ENCODE assay signal across 24 mouse cellular contexts in the genomic region with DNA sequence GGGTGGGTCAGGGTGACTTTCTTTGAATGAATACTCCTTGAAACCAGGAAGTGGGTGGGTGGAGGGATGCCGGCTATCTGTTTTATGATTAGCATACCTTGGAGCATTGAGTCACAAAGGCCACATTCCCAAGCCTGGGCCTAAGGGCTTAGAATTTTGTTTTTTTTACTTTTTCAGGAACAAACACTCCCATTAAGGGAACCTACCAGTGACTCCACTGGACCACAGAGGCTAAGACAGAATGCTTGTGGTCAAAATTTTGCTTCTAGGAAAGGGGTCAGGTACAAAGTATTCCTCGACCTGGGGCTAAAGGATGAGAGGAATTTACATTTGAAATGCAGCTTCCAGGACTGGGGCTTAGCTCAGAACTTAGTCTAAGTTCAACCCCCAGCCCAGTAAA. TPM values are rescaled to one million over a fixed set of nuclear protein-coding genes. Genes with fewer than 3 reads are reported as not detected.
DNase-seq lines count a peak whose midpoint lies in the region; TF ChIP-seq lines count a peak whose summit lies in the region.
"Had no signal": no experiment of that assay in that cellular context is flagged by ENCODE, and none has a peak within 500 bp of the region (broad histone marks: within the 10 kb centered on the region; RNA-seq: fewer than 3 reads in every experiment).

No protein-coding gene starts in this region.

- H3K36me3 ChIP-seq in ES-E14 (ENCODE audit: control insufficient read depth, insufficient read depth, low read length, poor library complexity, severe bottlenecking): no peaks in the 10 kb centered on the region
- H3K36me3 ChIP-seq: embryonic facial prominence, embryonic 13.5 days; embryonic facial prominence, embryonic 15.5 days; forebrain, embryonic 10.5 days; forebrain, embryonic 12.5 days had no signal

- no peak overlapping the region for H3K27ac ChIP-seq in ES-E14 (ENCODE audit: insufficient read depth, low read depth, low read length, poor library complexity, severe bottlenecking)
- H3K27ac ChIP-seq: embryonic facial prominence, embryonic 13.5 days; embryonic facial prominence, embryonic 15.5 days; forebrain, embryonic 10.5 days; forebrain, embryonic 12.5 days had no signal

- H3K4me1 ChIP-seq in ES-E14 (ENCODE audit: control insufficient read depth in 2 of 2, insufficient read depth in 2 of 2, low read length in 2 of 2, poor library complexity in 1 of 2): no peaks in the 10 kb centered on the region
- H3K4me1 ChIP-seq: embryonic facial prominence, embryonic 13.5 days; embryonic facial prominence, embryonic 15.5 days; forebrain, embryonic 10.5 days; forebrain, embryonic 12.5 days had no signal

- peak; percentile 24 for DNase-seq in heart, adult 11 months
- DNase-seq in heart, adult 8-10 months (ENCODE audit: low spot score): no peak
- DNase-seq in ES-E14 (ENCODE audit: low read depth, low spot score): peak; percentile 4
- DNase-seq in ZHBTc4 (ENCODE audit: low read depth, low spot score): peak; percentile 75
- DNase-seq in ovary, postnatal 14 days (ENCODE audit: low spot score): no peak
- no peak for DNase-seq in thymus, postnatal 36 days
- DNase-seq: adrenal gland, adult 2 months; adrenal gland, postnatal 10 days; adrenal gland, postnatal 25 days; B cell, adult 2 months; cerebellum, adult 11 months; cerebellum, adult 18-20 months; cerebellum, adult 8-10 months; cerebellum, adult 9-11 months; cerebellum, postnatal 14 days; cerebellum, postnatal 36 days; embryo, embryonic 11 days had no signal

- H3K9ac ChIP-seq in ES-E14 (ENCODE audit: insufficient read depth, low read depth, low read length, poor library complexity, severe bottlenecking): no peak overlapping the region
- H3K9ac ChIP-seq: embryonic facial prominence, embryonic 13.5 days; embryonic facial prominence, embryonic 15.5 days; forebrain, embryonic 12.5 days had no signal

- in situ Hi-C loops in ES-E14 (cut with MboI; ENCODE audit: low sequenced_read_pairs in 2 of 2, unreplicated experiment in 2 of 2): no loop called here

- H3K9me3 ChIP-seq in ES-E14 (ENCODE audit: control insufficient read depth, insufficient read depth, low read depth, low read length): no peaks in the 10 kb centered on the region
- H3K9me3 ChIP-seq: embryonic facial prominence, embryonic 13.5 days; embryonic facial prominence, embryonic 15.5 days; forebrain, embryonic 10.5 days; forebrain, embryonic 12.5 days had no signal

- H3K4me3 ChIP-seq in ES-E14 (ENCODE audit: insufficient read depth in 1 of 2, low read depth in 1 of 2, low read length in 2 of 2, poor library complexity in 1 of 2, severe bottlenecking in 1 of 2): no peak overlapping the region
- H3K4me3 ChIP-seq: embryonic facial prominence, embryonic 13.5 days; embryonic facial prominence, embryonic 15.5 days; erythroblast, embryonic 14.5 days; forebrain, embryonic 10.5 days; forebrain, embryonic 12.5 days had no signal

TF ChIP-seq in ES-E14, 5 proteins besides CTCF, POLR2A, EP300 and RAD21:
- no peak for TF ChIP-seq HCFC1 (IDR thresholded peaks at IDR 0.05; ENCODE audit: borderline replicate concordance, insufficient read depth, low read length)
- no peak for TF ChIP-seq ZNF384 (IDR thresholded peaks at IDR 0.05; ENCODE audit: low read depth, low read length)
- no peak for TF ChIP-seq ZC3H11A (IDR thresholded peaks at IDR 0.05; ENCODE audit: borderline replicate concordance, low read depth, low read length)
- TF ChIP-seq MAFK (IDR thresholded peaks at IDR 0.05; ENCODE audit: insufficient read depth, low read depth, low read length): no peak
- no peak for TF ChIP-seq CHD2 (IDR thresholded peaks at IDR 0.05; ENCODE audit: low read depth, low read length)

RNA-seq across cellular contexts. Expression of gene Mgll, which starts 32.9 kb away (rescaled TPM):
- total RNA-seq in heart, adult 8-10 months (2022): 100 to 1,000 TPM in 2 of 4 experiments, 10 to 100 TPM in 2; 74.8 to 134 (median 102) TPM
- 7.8 and 8.4 TPM in 2 replicates for total RNA-seq in ES-E14 (2012; rRNA removed)
- total RNA-seq: MEL had no signal

RNA-seq across cellular contexts. Expression of gene Kbtbd12, which starts 53.6 kb away (rescaled TPM):
- total RNA-seq in heart, adult 8-10 months (2022): 10 to 100 TPM; 39.1 to 45.4 (median 43.4) TPM
- total RNA-seq in ES-E14 (2012; rRNA removed): 0.09 and 0.11 TPM in 2 replicates
- total RNA-seq: CH12.LX had no signal

Comparison
In these comparisons a context has a peak if more than half of its experiments do, and no peak if none do; other contexts are left out.
1. DNase-seq: peak in heart, adult 11 months (single experiment), ES-E14 (single experiment) and ZHBTc4 (single experiment); none in heart, adult 8-10 months (single experiment), ovary, postnatal 14 days (single experiment) and thymus, postnatal 36 days (0 of 2).
2. RNA of gene Kbtbd12, which starts 53.6 kb away (total RNA-seq): 39.1 to 45.4 TPM in heart, adult 8-10 months; 0.09 to 0.11 TPM in ES-E14; every median in the first group is over 10 times any median in the second.